Mouse (Mus musculus): Measurements from ENCODE around the gene Ccdc50. TPM values are rescaled to one million over a fixed set of nuclear protein-coding genes. Genes with fewer than 3 reads are reported as not detected.

Gene Ccdc50
- polyA plus RNA-seq, 1 experiment: 17.0 TPM

DNA sequence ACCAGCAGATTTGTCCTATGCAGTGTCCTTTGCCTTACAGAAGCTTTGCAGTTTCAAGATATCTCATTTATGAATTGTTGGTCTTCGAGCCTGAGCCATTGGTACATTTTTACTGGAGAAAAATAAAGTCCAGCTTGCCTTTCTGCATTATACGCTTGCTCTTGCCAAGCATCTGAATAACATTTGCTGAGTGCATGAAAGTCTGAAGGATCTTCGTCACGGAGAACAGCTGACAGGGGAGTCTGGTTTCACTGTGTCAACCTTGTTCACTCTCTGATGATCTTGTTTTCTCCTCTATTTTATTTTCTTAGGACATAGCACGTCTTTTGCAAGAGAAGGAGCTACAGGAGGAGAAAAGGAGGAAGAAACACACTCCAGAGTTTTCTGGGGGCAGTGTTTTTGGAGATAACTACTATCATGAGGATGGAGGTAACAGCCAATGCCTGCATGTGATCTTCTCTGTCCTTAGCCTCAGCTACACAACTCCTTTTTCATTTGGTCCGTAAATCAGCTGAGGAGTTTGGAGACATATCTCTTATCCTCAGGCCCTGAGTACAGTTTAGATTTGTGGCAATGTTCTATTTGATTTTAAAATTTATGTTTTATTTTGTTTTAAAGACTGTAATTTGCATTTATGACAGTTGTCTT is 28.4 kb downstream of the Ccdc50 start:
- Histone ChIP-seq H3K4me1 (ENCODE audit: control insufficient read depth, insufficient read depth, low read length) (no peaks in the 10 kb centered on the region), H3K4me3 (ENCODE audit: insufficient read depth, low read depth, low read length) (no peak overlapping the region), H3K27ac (ENCODE audit: insufficient read depth, low read depth, low read length) (no peak overlapping the region), H3K27me3 (replicated peaks; ENCODE audit: control insufficient read depth, insufficient read depth, low read length) (no peaks in the 10 kb centered on the region), H3K36me3 (ENCODE audit: control insufficient read depth, insufficient read depth, low read length) (peaks cover 14% of the 10 kb centered on the region)
- 75% methylated on average over 6 of the region's 6 CpGs for WGBS
- no peak for DNase-seq
- no peak for TF ChIP-seq CTCF (conservative IDR thresholded peaks at IDR 0.05; ENCODE audit: insufficient read depth, insufficient read length, low read depth, low read length)
- no peak for TF ChIP-seq POLR2A (IDR thresholded peaks at IDR 0.05; ENCODE audit: low read depth, low read length)

GRCm38 (mm10) chr16:27417632-27418031 is 29.0 kb downstream of the Ccdc50 start:
- TF ChIP-seq POLR2A (IDR thresholded peaks at IDR 0.05; ENCODE audit: low read depth, low read length) (no peak), CTCF (conservative IDR thresholded peaks at IDR 0.05; ENCODE audit: insufficient read depth, insufficient read length, low read depth, low read length) (no peak)
- Histone ChIP-seq H3K4me3 (ENCODE audit: insufficient read depth, low read depth, low read length) (no peak overlapping the region), H3K27me3 (replicated peaks; ENCODE audit: control insufficient read depth, insufficient read depth, low read length) (no peaks in the 10 kb centered on the region), H3K4me1 (ENCODE audit: control insufficient read depth, insufficient read depth, low read length) (no peaks in the 10 kb centered on the region), H3K36me3 (ENCODE audit: control insufficient read depth, insufficient read depth, low read length) (peaks cover 19% of the 10 kb centered on the region), H3K27ac (ENCODE audit: insufficient read depth, low read depth, low read length) (no peak overlapping the region)
- 88% methylated on average over 3 of the region's 3 CpGs for WGBS
- DNase-seq: no peak

DNA sequence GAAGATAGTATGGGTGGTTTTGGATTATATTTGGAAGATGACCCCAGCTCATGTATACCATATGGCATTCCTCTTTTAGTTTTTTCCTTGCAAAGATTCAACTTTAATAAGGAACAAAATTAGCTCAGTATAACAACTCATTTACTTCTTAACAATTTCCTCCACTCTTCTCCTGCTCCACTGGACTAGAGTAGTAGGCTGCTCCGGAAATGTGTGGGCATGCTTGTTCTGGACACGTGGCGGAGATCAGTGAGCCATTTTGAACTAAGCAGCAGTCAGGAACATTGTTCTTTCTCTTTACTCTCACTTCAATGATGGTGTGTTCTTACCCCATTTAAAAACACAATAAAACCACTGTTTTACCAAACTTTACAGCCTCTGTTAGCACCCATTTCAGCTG is 32.3 kb downstream of the Ccdc50 start:
- Histone ChIP-seq H3K27me3 (replicated peaks; ENCODE audit: control insufficient read depth, insufficient read depth, low read length) (no peaks in the 10 kb centered on the region), H3K36me3 (ENCODE audit: control insufficient read depth, insufficient read depth, low read length) (peaks cover 22% of the 10 kb centered on the region), H3K4me3 (ENCODE audit: insufficient read depth, low read depth, low read length) (no peak overlapping the region), H3K4me1 (ENCODE audit: control insufficient read depth, insufficient read depth, low read length) (no peaks in the 10 kb centered on the region), H3K27ac (ENCODE audit: insufficient read depth, low read depth, low read length) (no peak overlapping the region)
- 93% methylated on average over 3 of the region's 3 CpGs for WGBS
- no peak for TF ChIP-seq POLR2A (IDR thresholded peaks at IDR 0.05; ENCODE audit: low read depth, low read length)
- no peak for TF ChIP-seq CTCF (conservative IDR thresholded peaks at IDR 0.05; ENCODE audit: insufficient read depth, insufficient read length, low read depth, low read length)
- no peak for DNase-seq

- TF ChIP-seq CTCF (conservative IDR thresholded peaks at IDR 0.05; ENCODE audit: insufficient read depth, insufficient read length, low read depth, low read length): no peak
- TF ChIP-seq POLR2A (IDR thresholded peaks at IDR 0.05; ENCODE audit: low read depth, low read length): no peak
- no peaks in the 10 kb centered on the region for H3K4me1 ChIP-seq (ENCODE audit: control insufficient read depth, insufficient read depth, low read length)
- no peak for DNase-seq
- H3K27me3 ChIP-seq (replicated peaks; ENCODE audit: control insufficient read depth, insufficient read depth, low read length): no peaks in the 10 kb centered on the region
- WGBS: 84% methylated on average over 3 of the region's 3 CpGs
- H3K36me3 ChIP-seq (ENCODE audit: control insufficient read depth, insufficient read depth, low read length): peaks cover 2% of the 10 kb centered on the region
- H3K27ac ChIP-seq (ENCODE audit: insufficient read depth, low read depth, low read length): no peak overlapping the region
- no peak overlapping the region for H3K4me3 ChIP-seq (ENCODE audit: insufficient read depth, low read depth, low read length)
These were observed 46.4 kb downstream of the Ccdc50 start for GRCm38 (mm10) chr16:27435034-27435433.

DNA sequence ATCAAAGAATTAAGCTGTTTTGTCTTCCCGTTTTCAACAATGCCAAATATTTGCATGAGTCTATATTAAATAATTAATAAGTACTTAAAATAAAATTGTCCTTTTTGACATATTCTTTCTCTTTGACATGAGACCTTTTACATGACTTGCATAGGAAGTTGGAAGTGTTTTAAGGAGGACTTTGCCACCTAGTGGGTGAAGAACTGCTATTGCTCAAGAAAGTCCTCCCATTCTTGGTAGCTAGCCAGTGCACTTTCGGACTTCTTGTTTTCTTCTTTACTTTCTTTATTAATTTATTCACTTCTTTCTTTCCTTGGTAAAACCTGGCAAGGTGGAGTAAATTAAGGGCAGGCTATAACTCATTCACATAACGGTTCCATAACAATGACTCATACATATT is 55.3 kb downstream of the Ccdc50 start:
- no peaks in the 10 kb centered on the region for H3K27me3 ChIP-seq (replicated peaks; ENCODE audit: control insufficient read depth, insufficient read depth, low read length)
- TF ChIP-seq POLR2A (IDR thresholded peaks at IDR 0.05; ENCODE audit: low read depth, low read length): no peak
- no peak for TF ChIP-seq CTCF (conservative IDR thresholded peaks at IDR 0.05; ENCODE audit: insufficient read depth, insufficient read length, low read depth, low read length)
- H3K4me1 ChIP-seq (ENCODE audit: control insufficient read depth, insufficient read depth, low read length): no peaks in the 10 kb centered on the region
- H3K27ac ChIP-seq (ENCODE audit: insufficient read depth, low read depth, low read length): no peak overlapping the region
- 61% methylated on average over 3 of the region's 3 CpGs for WGBS
- peak; percentile 75 for DNase-seq
- peaks cover 2% of the 10 kb centered on the region; the same call in 1 of the 2 replicates for H3K36me3 ChIP-seq (ENCODE audit: control insufficient read depth, insufficient read depth, low read length)
- H3K4me3 ChIP-seq (ENCODE audit: insufficient read depth, low read depth, low read length): no peak overlapping the region

GRCm38 (mm10) chr16:27449360-27449759 is 60.7 kb downstream of the Ccdc50 start:
- no peaks in the 10 kb centered on the region for H3K27me3 ChIP-seq (replicated peaks; ENCODE audit: control insufficient read depth, insufficient read depth, low read length)
- whole genome bisulfite sequencing: 90% methylated on average over 5 of the region's 5 CpGs
- no peak for DNase-seq
- no peak overlapping the region for H3K4me3 ChIP-seq (ENCODE audit: insufficient read depth, low read depth, low read length)
- no peak overlapping the region for H3K27ac ChIP-seq (ENCODE audit: insufficient read depth, low read depth, low read length)
- TF ChIP-seq POLR2A (IDR thresholded peaks at IDR 0.05; ENCODE audit: low read depth, low read length) (no peak), CTCF (conservative IDR thresholded peaks at IDR 0.05; ENCODE audit: insufficient read depth, insufficient read length, low read depth, low read length) (no peak)
- H3K4me1 ChIP-seq (ENCODE audit: control insufficient read depth, insufficient read depth, low read length): no peaks in the 10 kb centered on the region
- H3K36me3 ChIP-seq (ENCODE audit: control insufficient read depth, insufficient read depth, low read length): peaks cover 4% of the 10 kb centered on the region

- no peaks in the 10 kb centered on the region for H3K27me3 ChIP-seq (replicated peaks; ENCODE audit: control insufficient read depth, insufficient read depth, low read length)
- H3K4me1 ChIP-seq (ENCODE audit: control insufficient read depth, insufficient read depth, low read length): no peaks in the 10 kb centered on the region
- 91% methylated on average over 2 of the region's 2 CpGs for WGBS
- DNase-seq: no peak
- no peak overlapping the region for H3K4me3 ChIP-seq (ENCODE audit: insufficient read depth, low read depth, low read length)
- H3K36me3 ChIP-seq (ENCODE audit: control insufficient read depth, insufficient read depth, low read length): peaks cover 2% of the 10 kb centered on the region
- TF ChIP-seq CTCF (conservative IDR thresholded peaks at IDR 0.05; ENCODE audit: insufficient read depth, insufficient read length, low read depth, low read length): no peak
- no peak for TF ChIP-seq POLR2A (IDR thresholded peaks at IDR 0.05; ENCODE audit: low read depth, low read length)
- no peak overlapping the region for H3K27ac ChIP-seq (ENCODE audit: insufficient read depth, low read depth, low read length)
These were observed 62.0 kb downstream of the Ccdc50 start for GRCm38 (mm10) chr16:27450655-27451054.
